Mouse (Mus musculus) ES-Bruce4 (cell line): Measurements from ENCODE around the gene Calhm2.

Experiments used
- CTCF ChIP-seq: IDR thresholded peaks from one replicate; pipeline ENCODE4 v1.8.1; 2011; ENCODE audit warnings: low read depth, low read length
- EP300 ChIP-seq: IDR thresholded peaks from 2 replicates; pipeline ENCODE4 v1.6.1; 2011; ENCODE audit warnings: low read depth, low read length; ENCODE audit not compliant: insufficient read depth

- TF ChIP-seq EP300 (no peak), CTCF (no peak)
These were observed 9.3 kb downstream of the Calhm2 start for GRCm38 (mm10) chr19:47128835-47129234.
